Mouse (Mus musculus) stomach, embryonic 15.5 days (tissue): ENCODE measurements around the gene Hectd1. TPM values are rescaled to one million over a fixed set of nuclear protein-coding genes. Genes with fewer than 3 reads are reported as not detected.

Experiments used
- ATAC-seq: fragments of 200-750 bp; cut with Nextera tagmentation; 2 replicates; pipeline ENCODE4 v1.8.0; 2017; ENCODE audit warnings: low read depth, moderate number of reproducible peaks, moderate TSS enrichment; ENCODE audit not compliant: insufficient read depth, low FRiP score
- H3K27ac ChIP-seq: fragments of 300-500 bp; sonication (generic); 2 replicates; pipeline ENCODE4 v1.5.1; 2015; ENCODE audit warnings: mild to moderate bottlenecking, inconsistent platforms
- H3K27me3 ChIP-seq: fragments of 300-500 bp; sonication (generic); replicated peaks from 2 replicates; pipeline ENCODE4 v1.6.1; 2015; ENCODE audit warnings: inconsistent platforms
- H3K36me3 ChIP-seq: fragments of 300-500 bp; sonication (generic); 2 replicates; pipeline ENCODE4 v1.6.1; 2015; ENCODE audit warnings: inconsistent platforms
- H3K4me1 ChIP-seq: fragments of 300-500 bp; sonication (generic); 2 replicates; pipeline ENCODE4 v1.6.1; 2015; ENCODE audit warnings: inconsistent platforms
- H3K4me2 ChIP-seq: fragments of 300-500 bp; sonication (generic); 2 replicates; pipeline ENCODE4 v1.6.1; 2015; ENCODE audit warnings: mild to moderate bottlenecking, inconsistent platforms
- H3K4me3 ChIP-seq: fragments of 300-500 bp; sonication (generic); replicated peaks from 2 replicates; pipeline ENCODE4 v1.5.1; 2015; ENCODE audit warnings: inconsistent platforms
- H3K9ac ChIP-seq: fragments of 300-500 bp; sonication (generic); 2 replicates; pipeline ENCODE4 v1.6.1; 2015; ENCODE audit warnings: inconsistent platforms
- H3K9me3 ChIP-seq: fragments of 300-500 bp; sonication (generic); 2 replicates; pipeline ENCODE4 v1.6.1; 2016; ENCODE audit warnings: inconsistent platforms
- WGBS: fragments of 180-500 bp; shearing (Covaris S2); methylation state at CpG from one replicate; pipeline ENCODE4 v1.1.7; 2015; 5-methylcytosine and 5-hydroxymethylcytosine counted together
- polyA plus RNA-seq: library from polyadenylated mRNA; unstranded; fragments of >200 nt; fragmentation: Nextera tagmentation; extraction: Ambion mirVana; gene quantifications from 2 replicates; pipeline ENCODE4 v1.2.1, GENCODE M21; 2015

The Hectd1 gene
- polyA plus RNA-seq, 1 experiment from 2014 or later: 40.7 TPM

DNA sequence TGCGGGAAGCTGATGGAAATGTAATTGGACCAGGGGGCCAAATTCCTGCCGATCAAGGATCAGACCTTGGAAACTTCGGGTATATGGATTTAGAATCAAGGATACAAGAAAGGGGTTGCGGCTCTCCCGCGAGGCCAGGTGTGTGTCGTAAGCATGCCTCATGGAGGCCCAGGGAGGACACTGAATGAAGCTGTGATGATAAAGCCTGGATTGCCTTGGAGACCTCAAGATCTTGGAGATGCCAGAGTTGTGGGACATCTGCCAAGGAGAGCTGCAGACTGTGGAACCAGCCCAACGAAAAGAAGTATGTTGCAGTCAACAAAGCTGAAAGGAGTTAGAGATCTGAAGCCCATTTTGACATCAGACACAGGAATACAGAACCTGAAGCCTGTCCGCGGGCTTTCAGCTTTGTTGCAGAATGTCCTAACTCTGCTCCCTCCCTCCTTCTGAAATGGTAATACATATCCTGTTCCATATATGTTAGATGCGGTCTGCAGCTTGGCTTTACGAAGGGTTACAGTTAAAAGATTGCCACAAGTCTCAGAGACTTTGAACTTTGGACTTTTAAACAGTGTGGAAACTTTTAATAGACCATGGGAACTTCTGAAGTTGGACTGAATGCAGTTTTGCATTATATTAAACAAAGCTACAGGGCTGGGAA is 73.3 kb downstream of the Hectd1 start:
- WGBS: 93% methylated on average over 12 of the region's 12 CpGs
- Histone ChIP-seq H3K4me3 (no peak overlapping the region), H3K9me3 (no peaks in the 10 kb centered on the region), H3K27ac (no peak overlapping the region), H3K27me3 (no peaks in the 10 kb centered on the region), H3K36me3 (peaks cover 54% of the 10 kb centered on the region), H3K4me2 (no peak overlapping the region), H3K4me1 (no peaks in the 10 kb centered on the region), H3K9ac (no peak overlapping the region)
- ATAC-seq: no peak

GRCm38 (mm10) chr12:51747348-51747747 is 82.0 kb downstream of the Hectd1 start:
- ATAC-seq: no peak
- 81% methylated on average over 2 of the region's 2 CpGs for WGBS

DNA sequence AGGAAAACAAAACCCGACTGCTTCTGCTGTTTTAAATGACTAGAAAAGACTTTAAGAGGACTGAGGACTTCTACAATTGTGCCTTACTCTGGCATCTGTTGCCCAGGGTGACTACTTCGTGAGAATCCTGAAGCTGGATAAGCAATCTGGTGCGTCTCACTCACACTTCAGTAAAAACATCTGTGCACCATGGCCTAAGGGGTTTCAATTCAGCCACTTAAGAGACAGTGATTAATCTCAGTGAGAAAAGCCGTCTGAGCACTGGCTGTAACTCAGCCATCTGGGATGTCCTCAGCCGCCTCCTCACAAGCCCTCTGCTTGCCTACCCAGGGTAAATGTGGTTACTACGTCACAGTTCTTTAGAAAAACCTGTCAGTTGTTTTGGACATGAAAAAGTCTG is 84.4 kb downstream of the Hectd1 start:
- no peaks in the 10 kb centered on the region for H3K9me3 ChIP-seq
- no peak for ATAC-seq
- no peaks in the 10 kb centered on the region for H3K4me1 ChIP-seq
- H3K27ac ChIP-seq: no peak overlapping the region
- H3K4me3 ChIP-seq: no peak overlapping the region
- peaks cover 32% of the 10 kb centered on the region for H3K36me3 ChIP-seq
- no peak overlapping the region for H3K9ac ChIP-seq
- WGBS: 60% methylated on average over 6 of the region's 6 CpGs
- H3K4me2 ChIP-seq: no peak overlapping the region
- H3K27me3 ChIP-seq: no peaks in the 10 kb centered on the region

More at GRCm38 (mm10) chr12:51747348-51747747, 82.0 kb downstream of the Hectd1 start:
- Histone ChIP-seq H3K27ac (no peak overlapping the region), H3K4me1 (no peaks in the 10 kb centered on the region), H3K4me2 (no peak overlapping the region), H3K4me3 (no peak overlapping the region), H3K27me3 (no peaks in the 10 kb centered on the region), H3K9ac (no peak overlapping the region), H3K36me3 (peaks cover 46% of the 10 kb centered on the region), H3K9me3 (no peaks in the 10 kb centered on the region)

- Histone ChIP-seq H3K9me3 (no peaks in the 10 kb centered on the region), H3K36me3 (peaks cover 24% of the 10 kb centered on the region), H3K27ac (no peak overlapping the region), H3K4me2 (no peak overlapping the region), H3K4me1 (no peaks in the 10 kb centered on the region), H3K4me3 (no peak overlapping the region), H3K9ac (no peak overlapping the region), H3K27me3 (no peaks in the 10 kb centered on the region)
- ATAC-seq: no peak
- WGBS: 87% methylated on average over 6 of the region's 6 CpGs
Observed at GRCm38 (mm10) chr12:51741690-51742089, 87.6 kb downstream of the Hectd1 start.

- 60% methylated on average over 1 of the region's 1 CpGs for WGBS
- H3K27ac ChIP-seq: no peak overlapping the region
- H3K9me3 ChIP-seq: no peaks in the 10 kb centered on the region
- no peak overlapping the region for H3K4me3 ChIP-seq
- H3K4me2 ChIP-seq: no peak overlapping the region
- H3K4me1 ChIP-seq: peaks cover 22% of the 10 kb centered on the region
- no peaks in the 10 kb centered on the region for H3K27me3 ChIP-seq
- H3K36me3 ChIP-seq: no peaks in the 10 kb centered on the region
- no peak overlapping the region for H3K9ac ChIP-seq
- ATAC-seq: no peak
Observed at GRCm38 (mm10) chr12:51736807-51737206, 92.5 kb downstream of the Hectd1 start.

DNA sequence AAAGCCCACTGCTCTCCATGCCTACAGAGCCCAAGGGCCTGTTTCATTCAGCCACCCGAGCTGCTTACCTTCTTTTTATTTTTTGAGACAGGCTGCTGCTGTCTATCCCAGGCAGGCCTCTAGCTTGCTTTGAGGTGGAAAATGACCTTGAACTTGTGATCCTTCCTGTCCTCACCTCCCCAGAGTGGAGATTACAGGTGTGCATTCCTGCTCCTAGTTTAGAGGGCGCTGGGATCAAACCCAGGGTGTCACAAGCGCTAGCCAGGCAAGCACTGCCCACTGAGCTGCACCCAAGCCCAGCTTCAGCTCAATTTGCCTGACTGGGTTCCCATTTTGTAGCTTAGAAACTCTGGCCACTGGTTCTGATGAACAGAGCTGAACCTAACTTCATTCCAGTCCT is 93.0 kb downstream of the Hectd1 start:
- Histone ChIP-seq H3K36me3 (no peaks in the 10 kb centered on the region), H3K27me3 (no peaks in the 10 kb centered on the region), H3K9me3 (no peaks in the 10 kb centered on the region), H3K4me3 (no peak overlapping the region), H3K4me2 (no peak overlapping the region), H3K9ac (no peak overlapping the region), H3K27ac (peak overlapping the region; percentile 77; the same call in 1 of the 2 replicates), H3K4me1 (peaks cover 22% of the 10 kb centered on the region)
- ATAC-seq: no peak
- 74% methylated on average over 3 of the region's 3 CpGs for WGBS

DNA sequence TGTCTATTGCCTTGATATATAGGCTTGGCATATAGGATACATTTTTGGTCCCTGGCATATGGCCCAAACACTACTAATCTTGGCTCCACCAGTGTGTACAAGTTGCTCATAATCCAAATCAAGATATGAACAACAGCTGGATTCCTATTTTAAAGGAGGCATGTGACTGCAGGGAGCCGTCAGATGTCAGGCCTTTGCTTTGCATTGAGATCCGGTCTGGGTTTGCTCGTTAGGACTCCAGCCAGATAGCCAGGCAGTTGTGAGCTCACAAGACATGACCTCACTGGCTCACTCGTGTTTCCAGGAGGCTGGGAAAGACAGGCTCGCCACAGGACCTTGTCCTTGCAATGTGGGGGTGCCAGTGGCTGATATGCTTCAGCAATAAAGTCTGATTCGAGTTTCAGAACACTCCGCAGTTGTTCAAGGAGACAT is 93.5 kb downstream of the Hectd1 start:
- Histone ChIP-seq H3K27ac (peak overlapping the region; percentile 77; the same call in 1 of the 2 replicates), H3K9me3 (no peaks in the 10 kb centered on the region), H3K9ac (no peak overlapping the region), H3K4me1 (peaks cover 22% of the 10 kb centered on the region), H3K4me3 (no peak overlapping the region), H3K4me2 (no peak overlapping the region), H3K27me3 (no peaks in the 10 kb centered on the region), H3K36me3 (no peaks in the 10 kb centered on the region)
- ATAC-seq: peak; percentile 80
- WGBS: 30% methylated on average over 7 of the region's 7 CpGs

DNA sequence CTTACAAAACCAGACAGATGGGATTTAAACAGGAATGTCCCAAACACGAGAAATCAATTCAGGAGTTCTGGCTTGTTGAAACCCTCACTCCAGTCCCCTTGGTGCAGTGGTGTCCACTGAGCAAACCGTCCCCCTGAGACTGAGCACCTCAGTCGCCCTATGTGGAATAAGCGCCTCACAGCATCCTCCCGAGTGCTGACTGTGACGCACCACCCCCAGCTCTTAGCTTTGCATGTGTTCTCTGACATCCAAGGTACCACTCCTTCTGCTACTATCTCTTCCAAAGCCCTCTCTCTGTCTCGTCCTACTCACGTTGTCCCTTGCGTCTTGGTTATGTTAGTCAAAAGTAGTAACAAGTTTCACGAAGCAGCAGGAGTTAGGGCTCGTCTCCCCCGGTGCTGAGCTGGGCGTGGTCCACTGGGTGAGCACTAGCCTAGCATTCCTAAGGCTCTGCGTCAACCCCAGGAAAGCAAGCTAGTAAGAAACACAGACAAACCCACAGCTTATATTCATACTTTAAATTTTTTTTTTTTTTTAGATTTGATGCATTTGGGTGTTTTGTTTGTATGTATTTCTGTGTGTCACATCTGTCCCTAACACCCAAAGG is 94.6 kb downstream of the Hectd1 start:
- H3K4me2 ChIP-seq: peak overlapping the region; percentile 38
- no peaks in the 10 kb centered on the region for H3K9me3 ChIP-seq
- no peaks in the 10 kb centered on the region for H3K36me3 ChIP-seq
- no peak overlapping the region for H3K9ac ChIP-seq
- H3K4me1 ChIP-seq: peaks cover 22% of the 10 kb centered on the region
- H3K27me3 ChIP-seq: no peaks in the 10 kb centered on the region
- no peak for ATAC-seq
- H3K4me3 ChIP-seq: 0 out of 2 replicates have a peak overlapping the region, but pooled peaks have one; percentile 5
- peak overlapping the region; percentile 77 for H3K27ac ChIP-seq
- 49% methylated on average over 14 of the region's 14 CpGs for WGBS

DNA sequence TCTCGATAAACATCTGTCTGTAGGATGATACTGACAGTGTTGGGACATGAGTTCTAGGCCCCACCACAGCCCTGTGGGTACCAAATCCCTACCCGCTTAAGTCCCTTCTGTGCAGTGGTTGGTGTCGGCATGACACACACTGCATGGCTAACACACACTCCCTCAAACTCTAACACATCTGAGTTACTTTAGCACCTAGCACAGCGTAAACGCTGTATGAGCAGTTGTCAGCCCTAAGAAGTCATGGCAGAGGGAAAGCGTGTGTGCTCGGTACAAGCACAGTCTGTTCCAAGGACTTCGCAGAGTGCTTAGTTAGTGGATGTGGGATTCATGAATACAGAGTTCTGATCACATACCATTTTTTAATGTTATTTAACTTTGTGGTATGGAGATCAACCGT is 99.5 kb downstream of the Hectd1 start:
- Histone ChIP-seq H3K36me3 (no peaks in the 10 kb centered on the region), H3K4me1 (peaks cover 8% of the 10 kb centered on the region), H3K27me3 (no peaks in the 10 kb centered on the region), H3K4me3 (no peak overlapping the region), H3K9ac (no peak overlapping the region), H3K9me3 (no peaks in the 10 kb centered on the region), H3K4me2 (no peak overlapping the region), H3K27ac (no peak overlapping the region)
- ATAC-seq: no peak
- 93% methylated on average over 9 of the region's 9 CpGs for WGBS

DNA sequence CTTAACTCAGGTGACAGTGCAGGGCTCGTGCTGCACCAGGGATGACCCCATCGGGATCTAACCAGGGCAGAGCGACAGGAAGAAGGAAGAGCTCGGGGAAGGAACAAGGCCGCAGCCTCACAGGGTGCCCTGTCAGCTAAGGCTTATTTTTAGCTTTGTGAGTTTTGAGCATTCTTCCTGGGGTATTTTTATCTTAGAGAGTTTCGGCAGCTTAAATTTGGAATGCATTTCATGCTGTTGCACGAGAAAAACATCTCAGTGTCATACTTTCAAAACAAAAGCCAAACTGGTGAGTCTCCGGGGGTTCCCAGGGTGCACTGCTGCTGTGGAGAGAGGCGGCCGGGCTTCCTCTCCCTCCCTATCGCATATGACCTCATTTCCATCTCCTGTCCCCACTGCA is 100.3 kb downstream of the Hectd1 start:
- Histone ChIP-seq H3K4me2 (no peak overlapping the region), H3K36me3 (0 out of 2 replicates have a peak, but pooled peaks cover under 1% of the 10 kb centered on the region), H3K9me3 (no peaks in the 10 kb centered on the region), H3K9ac (no peak overlapping the region), H3K27me3 (no peaks in the 10 kb centered on the region), H3K27ac (0 out of 2 replicates have a peak overlapping the region, but pooled peaks have one; percentile 8), H3K4me3 (no peak overlapping the region), H3K4me1 (no peaks in the 10 kb centered on the region)
- no peak for ATAC-seq
- 54% methylated on average over 11 of the region's 11 CpGs for WGBS

GRCm38 (mm10) chr12:51721836-51722235 is 107.5 kb downstream of the Hectd1 start:
- Histone ChIP-seq H3K4me2 (no peak overlapping the region), H3K36me3 (0 out of 2 replicates have a peak, but pooled peaks cover 4% of the 10 kb centered on the region), H3K9me3 (no peaks in the 10 kb centered on the region), H3K27ac (no peak overlapping the region), H3K9ac (no peak overlapping the region), H3K4me3 (no peak overlapping the region), H3K27me3 (no peaks in the 10 kb centered on the region), H3K4me1 (no peaks in the 10 kb centered on the region)
- 91% methylated on average over 8 of the region's 8 CpGs for WGBS
- ATAC-seq: no peak

- 90% methylated on average over 6 of the region's 6 CpGs for WGBS
- no peak for ATAC-seq
- H3K9ac ChIP-seq: no peak overlapping the region
- H3K9me3 ChIP-seq: no peaks in the 10 kb centered on the region
- H3K36me3 ChIP-seq: no peaks in the 10 kb centered on the region
- no peaks in the 10 kb centered on the region for H3K4me1 ChIP-seq
- no peak overlapping the region for H3K4me3 ChIP-seq
- H3K27me3 ChIP-seq: no peaks in the 10 kb centered on the region
- no peak overlapping the region for H3K27ac ChIP-seq
- H3K4me2 ChIP-seq: no peak overlapping the region
Observed at GRCm38 (mm10) chr12:51718617-51719016, 110.7 kb downstream of the Hectd1 start.
